Mouse (Mus musculus): ENCODE data around the gene Klra1. TPM values are rescaled to one million over a fixed set of nuclear protein-coding genes. Genes with fewer than 3 reads are reported as not detected.
"Not testable (repeated sequence)": the region's sequence is repeated elsewhere in the genome, so short reads cannot be mapped to it uniquely, and the experiment has no call there.

Klra1 gene
- not detected for total RNA-seq (2021)
- long read RNA-seq, experiment 1, result 0 reads
- long read RNA-seq, experiment 2, result 0 reads

DNA sequence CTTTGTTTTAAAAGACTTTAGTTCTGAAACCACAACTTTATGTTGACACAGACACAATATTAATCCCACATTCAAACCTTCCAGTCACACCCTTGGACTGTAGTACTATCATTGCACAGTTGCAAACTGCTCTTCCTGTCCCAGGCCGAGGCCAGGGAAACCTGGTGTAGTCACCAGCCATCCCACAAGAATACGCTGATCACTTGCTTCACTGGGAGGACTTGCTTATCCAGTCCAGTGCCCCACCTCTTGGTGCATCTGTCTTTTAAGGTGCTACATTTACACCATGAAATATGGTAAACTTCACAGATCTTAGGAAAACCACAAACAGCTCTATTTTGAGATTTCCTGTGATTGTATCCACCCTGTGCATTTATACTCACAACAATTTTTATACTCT lies at the start of gene Klra1:
Gene Klra1, minus strand, starts transcription at position 125 of the 400 bp plus-strand sequence.
- TF ChIP-seq CTCF (conservative IDR thresholded peaks at IDR 0.05), result no peak
- H3K4me3 ChIP-seq, result no peak within 1 kb of the TSS
- DNase-seq (ENCODE audit: low spot score in 2 of 2), result no peak
- no peak within 1 kb of the TSS for H3K27ac ChIP-seq

DNA sequence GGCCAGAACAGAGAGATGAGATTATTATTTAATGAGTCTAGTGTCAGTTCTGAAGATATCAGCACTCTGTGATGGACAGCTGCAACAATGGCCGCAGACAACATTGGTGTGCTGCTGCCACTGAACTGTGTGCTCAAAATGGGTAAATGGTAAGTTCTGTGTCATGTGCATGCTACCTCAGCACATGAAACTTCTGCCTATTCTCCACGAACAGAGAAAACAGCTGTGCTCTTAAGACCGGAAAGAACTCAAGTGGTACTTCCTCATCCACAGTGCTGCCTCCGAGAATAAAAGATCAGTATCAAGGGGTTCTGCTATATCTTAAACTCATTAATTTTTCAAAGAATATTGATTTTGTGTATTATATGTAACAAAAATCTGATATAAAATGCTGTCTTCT lies 42.8 kb upstream of the Klra1 start:
- DNase-seq (ENCODE audit: low spot score in 2 of 2), result no peak
- TF ChIP-seq CTCF (conservative IDR thresholded peaks at IDR 0.05), result no peak
- no peak overlapping the region for H3K27ac ChIP-seq
- H3K4me3 ChIP-seq, result no peak overlapping the region

DNA sequence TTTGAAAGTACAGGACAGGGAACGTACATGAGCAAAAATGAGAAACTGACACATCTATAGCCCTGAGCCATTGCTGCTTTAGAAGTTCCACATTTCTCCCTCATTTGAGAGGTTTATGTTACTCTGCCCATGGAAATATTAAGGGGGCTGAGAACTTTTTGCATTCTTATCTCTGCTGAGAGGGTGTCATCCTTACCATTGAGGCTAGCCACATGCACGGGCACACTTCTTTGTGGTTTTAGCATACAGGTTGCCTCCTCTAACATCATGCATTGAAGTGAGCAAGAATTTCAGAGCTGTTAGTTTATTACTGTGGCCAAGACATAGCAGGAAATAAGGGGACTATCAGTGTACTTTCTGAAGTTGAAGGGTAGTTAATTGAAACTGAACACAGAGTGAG lies 32.5 kb upstream of the Klra1 start:
- DNase-seq (ENCODE audit: low spot score in 2 of 2), result no peak
- H3K27ac ChIP-seq, result no peak overlapping the region
- no peak overlapping the region for H3K4me3 ChIP-seq
- TF ChIP-seq CTCF (conservative IDR thresholded peaks at IDR 0.05), result no peak

DNA sequence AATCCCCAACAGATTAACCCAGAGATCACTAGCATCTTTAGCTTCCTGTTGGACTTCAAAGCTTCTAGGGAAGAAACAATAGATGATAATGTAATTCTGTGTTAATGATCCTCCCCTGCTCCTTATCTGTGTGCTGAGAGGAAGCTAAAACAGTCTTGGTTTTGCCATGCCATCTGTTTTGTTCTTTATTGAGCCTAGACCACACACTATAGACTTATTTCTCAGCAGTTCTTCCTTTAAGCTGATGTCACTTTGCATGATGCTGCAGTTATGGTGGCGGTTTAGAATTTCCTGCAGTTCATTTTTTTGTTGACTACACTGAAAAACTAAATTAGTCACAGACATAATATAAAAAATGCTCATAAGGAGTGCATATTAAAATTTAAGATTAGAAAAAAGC lies 18.2 kb upstream of the Klra1 start:
- TF ChIP-seq CTCF (conservative IDR thresholded peaks at IDR 0.05), result no peak
- DNase-seq (ENCODE audit: low spot score in 2 of 2), result no peak
- H3K27ac ChIP-seq, result no peak overlapping the region
- H3K4me3 ChIP-seq, result no peak overlapping the region

DNA sequence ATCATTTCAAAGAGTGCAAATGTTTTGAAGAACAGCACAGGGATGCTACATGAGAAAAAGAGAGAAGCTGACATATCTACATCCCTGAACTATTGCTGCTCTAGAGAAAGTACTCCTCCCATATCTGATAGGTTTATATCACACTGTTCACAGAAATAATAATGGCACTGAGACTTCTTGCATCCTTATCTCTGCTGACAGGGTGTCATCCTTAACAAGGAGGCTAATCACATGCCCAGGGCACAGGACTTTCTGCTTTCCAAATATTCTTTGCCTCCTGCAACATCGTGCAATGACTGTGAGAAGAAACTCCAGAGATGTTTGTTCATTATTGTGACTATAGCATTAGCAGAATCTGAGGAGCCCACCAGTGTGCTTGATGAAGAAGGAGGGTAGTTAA lies 871 bp downstream of the Klra1 start:
- no peak overlapping the region for H3K27ac ChIP-seq
- no peak for TF ChIP-seq CTCF (conservative IDR thresholded peaks at IDR 0.05)
- H3K4me3 ChIP-seq, result no peak overlapping the region
- DNase-seq (ENCODE audit: low spot score in 2 of 2), result no peak

DNA sequence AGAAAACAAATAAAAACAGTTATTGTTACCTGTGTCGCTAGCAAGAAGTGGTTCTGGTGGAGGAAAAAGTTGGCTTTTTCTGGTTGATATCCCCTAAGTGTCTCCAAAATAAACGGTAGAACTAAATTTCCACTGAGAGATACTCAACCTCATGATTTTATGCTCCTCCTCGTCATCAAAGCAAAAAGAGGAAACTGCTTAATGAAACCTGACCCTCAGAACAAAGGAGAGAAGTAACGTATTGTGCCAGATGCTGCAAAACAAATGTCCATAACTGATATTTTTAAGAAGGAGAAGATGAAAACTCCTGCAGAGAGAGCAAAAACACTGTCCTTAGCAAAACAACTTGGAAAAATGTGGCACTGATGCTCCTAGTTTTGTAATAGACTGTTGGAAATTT lies 4.3 kb downstream of the Klra1 start:
- no peak for DNase-seq (ENCODE audit: low spot score in 2 of 2)
- no peak for TF ChIP-seq CTCF (conservative IDR thresholded peaks at IDR 0.05)

DNA sequence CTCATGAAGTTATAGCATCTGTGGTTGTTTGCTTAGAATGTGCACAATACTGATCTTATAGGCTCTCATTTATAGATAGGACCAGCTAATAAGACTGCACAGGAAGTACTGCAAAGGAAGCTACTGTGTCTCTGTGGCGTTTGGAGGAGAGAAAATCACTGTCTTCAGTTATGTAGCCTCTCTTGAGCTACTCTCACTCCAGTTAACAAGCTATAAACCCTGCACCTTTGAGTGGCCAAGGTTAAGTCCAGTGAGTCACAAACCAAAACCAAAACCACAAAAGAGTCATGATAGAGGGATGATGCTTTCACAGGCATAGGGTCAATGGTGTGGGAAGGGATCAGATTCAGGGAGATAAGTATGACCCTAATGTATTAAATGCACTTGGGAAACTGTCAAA lies 41.3 kb downstream of the Klra1 start:
- not testable (repeated sequence) for H3K27ac ChIP-seq; DNase-seq (ENCODE audit: low spot score in 2 of 2); H3K4me3 ChIP-seq

More for the DNA sequence above, 4.3 kb downstream of the Klra1 start:
- Histone ChIP-seq H3K27ac (no peak overlapping the region), H3K4me3 (no peak overlapping the region)

DNA sequence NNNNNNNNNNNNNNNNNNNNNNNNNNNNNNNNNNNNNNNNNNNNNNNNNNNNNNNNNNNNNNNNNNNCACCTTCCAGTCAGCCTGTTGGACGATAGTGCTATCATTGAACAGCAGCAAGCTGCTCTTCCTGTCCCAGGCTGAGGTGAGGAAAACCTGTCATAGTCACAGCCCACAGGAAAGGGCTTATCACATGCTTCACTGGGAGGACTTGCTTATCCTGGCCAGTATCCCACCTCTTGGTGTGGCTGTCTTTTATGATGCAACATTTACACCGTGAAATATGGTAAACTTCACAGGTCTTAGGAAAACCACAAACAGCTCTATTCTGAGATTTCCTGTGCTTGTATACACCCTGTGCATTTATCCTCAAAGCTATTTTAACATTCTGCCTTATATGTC lies 44.7 kb downstream of the Klra1 start:
- not testable (repeated sequence) for H3K27ac ChIP-seq; H3K4me3 ChIP-seq; DNase-seq (ENCODE audit: low spot score in 2 of 2)

DNA sequence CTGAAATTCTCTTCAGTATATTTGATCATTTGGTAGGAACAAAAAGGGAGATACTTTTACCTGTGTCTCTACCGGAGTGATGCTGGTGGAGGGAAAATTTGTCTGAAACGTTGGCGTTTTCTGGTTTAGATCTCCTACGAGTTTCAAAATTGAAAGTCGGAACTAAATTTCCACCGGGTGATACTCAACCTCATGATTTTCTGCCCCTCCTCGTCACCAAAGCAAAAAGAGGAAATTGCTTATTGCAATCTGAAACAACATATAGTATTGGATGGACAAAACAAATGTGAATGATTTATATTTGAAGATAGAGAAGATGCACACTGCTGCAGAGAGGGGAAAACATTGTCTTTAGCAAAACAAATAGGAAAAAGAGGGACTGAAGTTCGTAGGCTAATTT lies 49.3 kb downstream of the Klra1 start, which contains the start of gene Klra3:
Gene Klra3, minus strand, starts transcription at position 164 of the 400 bp plus-strand sequence.
- TF ChIP-seq CTCF (conservative IDR thresholded peaks at IDR 0.05), result no peak

More for the DNA sequence above, 49.3 kb downstream of the Klra1 start, which contains the start of gene Klra3:
- H3K4me3 ChIP-seq, result no peak within 1 kb of the TSS
- no peak within 1 kb of the TSS for H3K27ac ChIP-seq
- DNase-seq (ENCODE audit: low spot score in 2 of 2), result no peak

Other genes starting within 250 kb of the Klra1 start
- gene Klra9, start 193.8 kb downstream of the Klra1 start, total RNA-seq (2021), result not detected
- gene Klra7, start 153.6 kb downstream of the Klra1 start, total RNA-seq (2021), result not detected
- gene Klra10, start 104.9 kb downstream of the Klra1 start, total RNA-seq (2021), result not detected
- not detected for gene Klra3, start 49.3 kb downstream of the Klra1 start, total RNA-seq (2021)

Measured in layer of hippocampus, adult 2 months (tissue).